Mouse (Mus musculus) granulocyte monocyte progenitor cell, adult 5-6 weeks (primary cell): ENCODE results near the gene Slfnl1. TPM values are rescaled to one million over a fixed set of nuclear protein-coding genes. Genes with fewer than 3 reads are reported as not detected.

Experiments
- ATAC-seq: replicated peaks from 2 replicates; pipeline ENCODE4 v1.8.0; 2016; ENCODE audit warnings: mild to moderate bottlenecking, moderate TSS enrichment, inconsistent platforms; ENCODE audit not compliant: poor library complexity, severe bottlenecking
- total RNA-seq, 2 experiments: library from RNA; stranded (forward) in 1 of 2; stranded (reverse) in 1 of 2; fragments of 200-712, 200-1000 nt in 1 of 2; fragments of >200 nt in 1 of 2; fragmentation: Nextera tagmentation in 1 of 2; gene quantifications; 2 replicates each; pipeline ENCODE4 v1.2.3; 2014 to 2017

The Slfnl1 gene
- total RNA-seq, 2 experiments from 2014 or later, result not detected

GRCm38 (mm10) chr4:120580894-120581293 is 48.9 kb downstream of the Slfnl1 start:
- no peak for ATAC-seq

- no peak for ATAC-seq
These were observed 49.7 kb downstream of the Slfnl1 start for GRCm38 (mm10) chr4:120581711-120582110.

Other genes with a start within 250 kb of the Slfnl1 start
- gene Foxo6, start 244.9 kb upstream of the Slfnl1 start, total RNA-seq (2014; fragmentation: Nextera tagmentation), result not detected in 2 replicates
- gene Foxo6, start 244.9 kb upstream of the Slfnl1 start, total RNA-seq (2017), result not detected in 2 replicates
- gene Scmh1, start 127.0 kb upstream of the Slfnl1 start, total RNA-seq (2014; fragmentation: Nextera tagmentation), result 58.8 and 61.4 TPM in 2 replicates
- gene Scmh1, start 127.0 kb upstream of the Slfnl1 start, total RNA-seq (2017), result 7.8 and 10.1 TPM in 2 replicates
- 50.4 and 59.5 TPM in 2 replicates for gene Ctps, start 38.0 kb downstream of the Slfnl1 start, total RNA-seq (2014; fragmentation: Nextera tagmentation)
- 60.1 and 63.1 TPM in 2 replicates for gene Ctps, start 38.0 kb downstream of the Slfnl1 start, total RNA-seq (2017)
- not detected in 2 replicates for gene Gm8439, start 56.5 kb downstream of the Slfnl1 start, total RNA-seq (2014; fragmentation: Nextera tagmentation)
- gene Gm8439, start 56.5 kb downstream of the Slfnl1 start, total RNA-seq (2017), result not detected in 2 replicates
- 4.4 TPM in 2 replicates for gene Cited4, start 134.3 kb downstream of the Slfnl1 start, total RNA-seq (2014; fragmentation: Nextera tagmentation)
- gene Cited4, start 134.3 kb downstream of the Slfnl1 start, total RNA-seq (2017), result 2.1 and 2.4 TPM in 2 replicates
- 0.96 TPM in 1 of 2 replicates, not detected in the other for gene Kcnq4, start 216.4 kb downstream of the Slfnl1 start, total RNA-seq (2014; fragmentation: Nextera tagmentation)
- not detected in 2 replicates for gene Kcnq4, start 216.4 kb downstream of the Slfnl1 start, total RNA-seq (2017)